Mouse (Mus musculus): ENCODE data around the gene Rarres1. TPM values are rescaled to one million over a fixed set of nuclear protein-coding genes. Genes with fewer than 3 reads are reported as not detected.

Gene Rarres1
- polyA plus RNA-seq (2017; shearing (Covaris generic)) = not detected

GRCm38 (mm10) chr3:67515274-67515801 lies at the start of gene Rarres1:
TSS of gene Rarres1 (minus strand) at chr3:67515523.

GRCm38 (mm10) chr3:67463450-67464372 lies 51.6 kb downstream of the Rarres1 start, which contains the start of gene Lxn:
TSS of gene Lxn (minus strand) at chr3:67463926.

GRCm38 (mm10) chr3:67429999-67430380 lies 85.3 kb downstream of the Rarres1 start, which contains the start of gene Gfm1:
TSS of gene Gfm1 (plus strand) at chr3:67430096.

Other genes starting within 250 kb of the Rarres1 start
- 4.3 TPM for gene Mlf1, start 141.4 kb downstream of the Rarres1 start, polyA plus RNA-seq (2017; shearing (Covaris generic))
- gene Gm17402, start 140.4 kb downstream of the Rarres1 start, polyA plus RNA-seq (2017; shearing (Covaris generic)) = not detected
- gene Gfm1, start 85.4 kb downstream of the Rarres1 start, polyA plus RNA-seq (2017; shearing (Covaris generic)) = 32.9 TPM
- gene Lxn, start 51.6 kb downstream of the Rarres1 start, polyA plus RNA-seq (2017; shearing (Covaris generic)) = 8.8 TPM
- 44.9 TPM for gene Mfsd1, start 67.2 kb upstream of the Rarres1 start, polyA plus RNA-seq (2017; shearing (Covaris generic))

Measured in effector memory CD4-positive, alpha-beta T cell, adult 5 months (primary cell).